Mouse (Mus musculus): ENCODE data around the gene Ftl1-ps1. TPM values are rescaled to one million over a fixed set of nuclear protein-coding genes. Genes with fewer than 3 reads are reported as not detected.

Ftl1-ps1 gene
- 93.4 and 207 TPM in 2 replicates for polyA plus RNA-seq (2015; fragmentation: Nextera tagmentation; extraction: Ambion mirVana)

- Histone ChIP-seq H3K36me3 (ENCODE audit: insufficient read depth, low read length) (no peaks in the 10 kb centered on the region), H3K4me2 (replicated peaks; ENCODE audit: low read depth, low read length) (peak within 1 kb of the TSS; percentile 45), H3K27me3 (ENCODE audit: insufficient read depth, low read length) (no peaks in the 10 kb centered on the region), H3K4me3 (ENCODE audit: low read length) (peak within 1 kb of the TSS; percentile 25; the same call in 1 of the 2 replicates), H3K9me3 (ENCODE audit: low read length) (no peaks in the 10 kb centered on the region), H3K27ac (ENCODE audit: low read length) (no peak within 1 kb of the TSS), H3K9ac (replicated peaks; ENCODE audit: low read length) (peak within 1 kb of the TSS; percentile 48; the same call in 1 of the 2 replicates), H3K4me1 (ENCODE audit: insufficient read depth, low read length) (no peaks in the 10 kb centered on the region)
- 12% methylated on average over 11 of the region's 11 CpGs for WGBS
- peak; percentile 84 for ATAC-seq (ENCODE audit: low FRiP score, low TSS enrichment)
Measured at GRCm38 (mm10) chr13:74399298-74399839, at the start of gene Ftl1-ps1. Gene Ftl1-ps1 (plus strand): TSS chr13:74399694.

- Histone ChIP-seq H3K4me1 (ENCODE audit: insufficient read depth, low read length) (peaks cover 21% of the 10 kb centered on the region), H3K9ac (replicated peaks; ENCODE audit: low read length) (peak overlapping the region; percentile 92), H3K27ac (ENCODE audit: low read length) (peak overlapping the region; percentile 87; the same call in 1 of the 2 replicates), H3K4me2 (replicated peaks; ENCODE audit: low read depth, low read length) (peak overlapping the region; percentile 65), H3K4me3 (ENCODE audit: low read length) (peak overlapping the region; percentile 80), H3K27me3 (ENCODE audit: insufficient read depth, low read length) (no peaks in the 10 kb centered on the region), H3K9me3 (ENCODE audit: low read length) (no peaks in the 10 kb centered on the region), H3K36me3 (ENCODE audit: insufficient read depth, low read length) (peaks cover 13% of the 10 kb centered on the region)
- peak; percentile 64 for ATAC-seq (ENCODE audit: low FRiP score, low TSS enrichment)
- 2% methylated on average over 15 of the region's 15 CpGs for WGBS
Measured at GRCm38 (mm10) chr13:74350435-74350906, 49.0 kb upstream of the Ftl1-ps1 start.

DNA sequence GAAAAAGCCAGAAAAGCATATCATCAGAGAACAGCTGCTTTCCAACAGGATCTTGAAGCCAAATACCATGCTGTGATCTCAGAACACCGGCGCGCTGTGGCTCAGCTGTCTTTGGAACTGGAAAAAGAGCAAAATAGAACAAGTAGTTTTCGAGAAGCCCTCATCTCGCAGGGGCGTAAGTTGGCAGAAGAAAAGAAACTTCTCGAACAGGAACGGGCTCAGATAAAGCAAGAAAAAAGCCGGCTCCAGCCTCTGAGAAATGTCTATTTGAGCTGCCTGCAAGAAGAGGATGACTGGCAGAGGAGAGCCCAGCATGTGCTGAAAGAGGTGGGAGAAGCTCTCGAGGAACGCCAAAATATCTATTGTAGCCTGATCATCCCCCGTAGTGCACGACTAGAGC lies 43.0 kb upstream of the Ftl1-ps1 start:
- WGBS = 97% methylated on average over 13 of the region's 13 CpGs
- Histone ChIP-seq H3K4me3 (ENCODE audit: low read length) (no peak overlapping the region), H3K9ac (replicated peaks; ENCODE audit: low read length) (no peak overlapping the region), H3K4me1 (ENCODE audit: insufficient read depth, low read length) (no peaks in the 10 kb centered on the region), H3K36me3 (ENCODE audit: insufficient read depth, low read length) (peaks cover 57% of the 10 kb centered on the region), H3K27me3 (ENCODE audit: insufficient read depth, low read length) (no peaks in the 10 kb centered on the region), H3K27ac (ENCODE audit: low read length) (no peak overlapping the region), H3K4me2 (replicated peaks; ENCODE audit: low read depth, low read length) (no peak overlapping the region), H3K9me3 (ENCODE audit: low read length) (no peaks in the 10 kb centered on the region)
- no peak for ATAC-seq (ENCODE audit: low FRiP score, low TSS enrichment)

DNA sequence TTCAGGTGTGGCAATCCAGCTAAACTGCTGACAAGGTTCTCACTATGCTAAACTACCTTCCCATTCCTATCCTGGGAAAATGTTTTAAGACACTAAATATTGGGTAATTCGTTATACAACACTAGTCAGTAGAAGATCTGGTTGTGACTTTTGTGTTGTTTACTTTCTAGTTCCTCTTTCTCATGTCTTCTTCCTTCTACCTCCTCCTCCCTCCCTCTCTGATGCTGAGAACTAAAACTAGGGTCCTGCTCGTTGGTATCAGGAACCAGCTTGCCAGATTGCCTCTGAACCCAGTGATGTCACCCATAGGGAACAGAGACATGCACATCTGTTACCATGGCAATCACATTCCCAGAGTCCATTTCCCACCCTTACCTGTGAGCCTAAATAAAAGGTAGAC lies 37.3 kb upstream of the Ftl1-ps1 start:
- Histone ChIP-seq H3K27ac (ENCODE audit: low read length) (no peak overlapping the region), H3K9ac (replicated peaks; ENCODE audit: low read length) (no peak overlapping the region), H3K4me1 (ENCODE audit: insufficient read depth, low read length) (no peaks in the 10 kb centered on the region), H3K36me3 (ENCODE audit: insufficient read depth, low read length) (peaks cover 41% of the 10 kb centered on the region), H3K4me3 (ENCODE audit: low read length) (no peak overlapping the region), H3K9me3 (ENCODE audit: low read length) (no peaks in the 10 kb centered on the region), H3K27me3 (ENCODE audit: insufficient read depth, low read length) (no peaks in the 10 kb centered on the region), H3K4me2 (replicated peaks; ENCODE audit: low read depth, low read length) (no peak overlapping the region)
- WGBS = 95% methylated on average over 2 of the region's 2 CpGs
- no peak for ATAC-seq (ENCODE audit: low FRiP score, low TSS enrichment)

- no peak overlapping the region for H3K27ac ChIP-seq (ENCODE audit: low read length)
Measured at GRCm38 (mm10) chr13:74363176-74363858, 36.2 kb upstream of the Ftl1-ps1 start.

GRCm38 (mm10) chr13:74363859-74364235 lies 35.6 kb upstream of the Ftl1-ps1 start, which contains the start of gene Lrrc14b:
Gene Lrrc14b (minus strand): TSS chr13:74364005.
- no peak within 1 kb of the TSS for H3K9ac ChIP-seq (replicated peaks; ENCODE audit: low read length)
- H3K4me3 ChIP-seq (ENCODE audit: low read length) = no peak within 1 kb of the TSS
- 71% methylated on average over 8 of the region's 8 CpGs for WGBS
- no peaks in the 10 kb centered on the region for H3K27me3 ChIP-seq (ENCODE audit: insufficient read depth, low read length)
- H3K4me1 ChIP-seq (ENCODE audit: insufficient read depth, low read length) = no peaks in the 10 kb centered on the region
- no peak within 1 kb of the TSS for H3K27ac ChIP-seq (ENCODE audit: low read length)
- peaks cover 28% of the 10 kb centered on the region for H3K36me3 ChIP-seq (ENCODE audit: insufficient read depth, low read length)
- H3K4me2 ChIP-seq (replicated peaks; ENCODE audit: low read depth, low read length) = no peak within 1 kb of the TSS
- 0 out of 2 replicates have a peak, but pooled peaks have one; percentile 14 for ATAC-seq (ENCODE audit: low FRiP score, low TSS enrichment)
- no peaks in the 10 kb centered on the region for H3K9me3 ChIP-seq (ENCODE audit: low read length)

More at GRCm38 (mm10) chr13:74363176-74363858, 36.2 kb upstream of the Ftl1-ps1 start:
- Histone ChIP-seq H3K4me1 (ENCODE audit: insufficient read depth, low read length) (no peaks in the 10 kb centered on the region), H3K4me3 (ENCODE audit: low read length) (no peak overlapping the region), H3K36me3 (ENCODE audit: insufficient read depth, low read length) (peaks cover 33% of the 10 kb centered on the region), H3K4me2 (replicated peaks; ENCODE audit: low read depth, low read length) (no peak overlapping the region), H3K9me3 (ENCODE audit: low read length) (no peaks in the 10 kb centered on the region), H3K9ac (replicated peaks; ENCODE audit: low read length) (no peak overlapping the region), H3K27me3 (ENCODE audit: insufficient read depth, low read length) (no peaks in the 10 kb centered on the region)
- ATAC-seq (ENCODE audit: low FRiP score, low TSS enrichment) = 0 out of 2 replicates have a peak, but pooled peaks have one; percentile 21
- WGBS = 89% methylated on average over 13 of the region's 13 CpGs

GRCm38 (mm10) chr13:74381533-74382276 lies 17.8 kb upstream of the Ftl1-ps1 start:
- no peak overlapping the region for H3K9ac ChIP-seq (replicated peaks; ENCODE audit: low read length)
- no peak overlapping the region; the same call in 1 of the 2 replicates for H3K4me2 ChIP-seq (replicated peaks; ENCODE audit: low read depth, low read length)
- H3K9me3 ChIP-seq (ENCODE audit: low read length) = no peaks in the 10 kb centered on the region
- H3K27ac ChIP-seq (ENCODE audit: low read length) = peak overlapping the region; percentile 61
- ATAC-seq (ENCODE audit: low FRiP score, low TSS enrichment) = peak; percentile 71
- no peak overlapping the region for H3K4me3 ChIP-seq (ENCODE audit: low read length)
- 41% methylated on average over 10 of the region's 10 CpGs for WGBS
- 0 out of 2 replicates have a peak, but pooled peaks cover 3% of the 10 kb centered on the region for H3K36me3 ChIP-seq (ENCODE audit: insufficient read depth, low read length)
- H3K4me1 ChIP-seq (ENCODE audit: insufficient read depth, low read length) = peaks cover 16% of the 10 kb centered on the region
- H3K27me3 ChIP-seq (ENCODE audit: insufficient read depth, low read length) = no peaks in the 10 kb centered on the region

- peaks cover 16% of the 10 kb centered on the region for H3K4me1 ChIP-seq (ENCODE audit: insufficient read depth, low read length)
- no peak overlapping the region for H3K9ac ChIP-seq (replicated peaks; ENCODE audit: low read length)
- H3K27ac ChIP-seq (ENCODE audit: low read length) = peak overlapping the region; percentile 61
- no peaks in the 10 kb centered on the region for H3K9me3 ChIP-seq (ENCODE audit: low read length)
- ATAC-seq (ENCODE audit: low FRiP score, low TSS enrichment) = peak; percentile 62; the same call in 1 of the 2 replicates
- WGBS = 24% methylated on average over 3 of the region's 3 CpGs
- no peaks in the 10 kb centered on the region for H3K36me3 ChIP-seq (ENCODE audit: insufficient read depth, low read length)
- H3K4me3 ChIP-seq (ENCODE audit: low read length) = no peak overlapping the region
- no peak overlapping the region for H3K4me2 ChIP-seq (replicated peaks; ENCODE audit: low read depth, low read length)
- H3K27me3 ChIP-seq (ENCODE audit: insufficient read depth, low read length) = no peaks in the 10 kb centered on the region
Measured at GRCm38 (mm10) chr13:74382289-74382688, 17.2 kb upstream of the Ftl1-ps1 start.

DNA sequence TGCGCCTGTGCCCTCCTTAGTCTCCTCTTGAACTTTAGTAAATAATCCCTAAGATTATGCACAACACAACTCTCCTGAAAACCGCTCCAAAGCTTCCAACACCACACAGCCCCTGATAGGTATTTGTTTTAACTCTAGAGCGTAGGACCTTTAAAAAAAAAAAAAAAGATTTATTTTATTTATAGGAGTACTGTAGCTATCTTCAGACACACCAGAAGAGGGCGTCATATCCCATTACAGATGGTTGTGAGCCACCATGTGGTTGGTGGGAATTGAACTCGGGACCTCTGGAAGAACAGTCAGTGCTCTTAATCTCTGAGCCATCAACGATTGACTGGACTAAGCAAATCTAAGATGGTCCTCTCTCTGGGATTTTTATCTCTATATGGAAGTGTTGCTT lies 9.8 kb upstream of the Ftl1-ps1 start:
- H3K4me2 ChIP-seq (replicated peaks; ENCODE audit: low read depth, low read length) = peak overlapping the region; percentile 74
- peak overlapping the region; percentile 81 for H3K4me3 ChIP-seq (ENCODE audit: low read length)
- no peak overlapping the region for H3K27ac ChIP-seq (ENCODE audit: low read length)
- WGBS = 61% methylated on average over 6 of the region's 6 CpGs
- 0 out of 2 replicates have a peak, but pooled peaks cover 8% of the 10 kb centered on the region for H3K4me1 ChIP-seq (ENCODE audit: insufficient read depth, low read length)
- ATAC-seq (ENCODE audit: low FRiP score, low TSS enrichment) = peak; percentile 23; the same call in 1 of the 2 replicates
- no peak overlapping the region for H3K9ac ChIP-seq (replicated peaks; ENCODE audit: low read length)
- no peaks in the 10 kb centered on the region for H3K9me3 ChIP-seq (ENCODE audit: low read length)
- H3K36me3 ChIP-seq (ENCODE audit: insufficient read depth, low read length) = no peaks in the 10 kb centered on the region
- H3K27me3 ChIP-seq (ENCODE audit: insufficient read depth, low read length) = no peaks in the 10 kb centered on the region
